In the genomic region with DNA sequence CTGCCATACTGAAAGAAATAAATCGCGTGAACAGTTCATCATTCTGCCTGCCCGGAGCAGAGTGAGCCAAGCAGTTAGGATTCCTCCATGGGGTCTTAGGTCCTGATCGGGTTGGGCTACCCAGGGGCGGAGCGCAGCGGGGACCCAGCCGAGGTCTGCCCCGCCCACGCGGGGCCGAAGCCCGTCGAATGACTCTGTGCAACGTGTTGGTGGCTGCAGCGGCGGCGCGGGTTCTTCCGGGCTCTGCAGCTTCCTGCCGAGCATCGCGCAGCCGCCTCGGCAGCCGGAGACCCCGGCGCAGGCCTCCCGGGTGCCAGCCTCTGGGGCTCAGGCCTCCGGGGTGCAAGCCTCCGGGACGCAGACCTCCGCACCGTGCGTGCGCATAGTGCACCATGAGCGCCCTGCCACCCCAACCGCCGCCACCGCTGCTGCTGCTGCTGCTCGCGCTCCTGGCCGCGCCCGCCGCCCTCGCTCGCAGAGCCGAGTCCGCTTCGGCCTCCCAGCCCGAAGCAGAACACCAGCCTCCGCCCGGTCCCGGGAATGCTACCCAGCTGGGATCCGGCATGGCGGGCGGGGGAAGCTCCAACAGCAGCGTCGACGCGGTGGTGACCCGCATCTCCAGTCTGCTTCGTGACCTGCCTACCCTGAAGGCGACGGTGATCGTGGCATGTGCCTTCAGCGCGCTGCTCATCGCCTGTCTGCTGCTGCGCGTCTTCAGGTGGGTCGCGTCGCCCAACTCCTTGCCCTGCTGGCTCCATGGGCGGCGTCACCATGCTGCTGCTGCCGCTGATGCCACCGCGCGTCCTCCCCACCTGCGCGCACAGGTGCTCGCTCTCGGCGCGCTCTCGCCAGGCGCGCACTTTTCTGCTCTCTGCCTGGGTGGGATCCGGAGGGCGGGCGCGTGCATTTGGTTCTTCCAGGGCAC, we compare ENCODE assay signal across 8 mouse cellular contexts. TPM values are rescaled to one million over a fixed set of nuclear protein-coding genes. Genes with fewer than 3 reads are reported as not detected.
DNase-seq lines count a peak whose midpoint lies in the region; ATAC-seq lines count a peak whose summit lies in the region.

Gene Fam174b, plus strand, starts transcription at position 192 of the 925 bp plus-strand sequence.

- WGBS in hindbrain, embryonic 11.5 days, result 2% methylated on average over 87 of the region's 94 CpGs
- WGBS in lung, embryonic 15.5 days, result 1% methylated on average over 94 of the region's 94 CpGs

- peak; percentile 45 for DNase-seq in CD4-positive helper T cell, adult 2 months (ENCODE audit: low read depth, low spot score)
- DNase-seq in adrenal gland, postnatal 14 days, result peak; percentile 73
- peak; percentile 71 for DNase-seq in forelimb bud, embryonic 11.5 days (ENCODE audit: low read depth, low spot score)
- peak; percentile 80 for DNase-seq in hindbrain, embryonic 11.5 days (ENCODE audit: low spot score)
- peak; percentile 59 to 73 for DNase-seq in layer of hippocampus, postnatal 10 days (ENCODE audit: low spot score in 2 of 2)
- peak; percentile 49 for DNase-seq in ovary, postnatal 36 days (ENCODE audit: low spot score)
- peak; percentile 42 to 61 for DNase-seq in urinary bladder, postnatal 4 days (ENCODE audit: low spot score in 2 of 2)

- no peak within 1 kb of the TSS for H3K27ac ChIP-seq in hindbrain, embryonic 11.5 days (ENCODE audit: low read depth, low read length)
- H3K27ac ChIP-seq in lung, embryonic 15.5 days, result peak within 1 kb of the TSS; percentile 87

- no peaks in the 10 kb centered on the region for H3K36me3 ChIP-seq in hindbrain, embryonic 11.5 days (ENCODE audit: control insufficient read depth, insufficient read depth, low read length)
- H3K36me3 ChIP-seq in lung, embryonic 15.5 days, result no peaks in the 10 kb centered on the region

- no peaks in the 10 kb centered on the region for H3K9me3 ChIP-seq in hindbrain, embryonic 11.5 days (ENCODE audit: control insufficient read depth, low read length)
- no peaks in the 10 kb centered on the region for H3K9me3 ChIP-seq in lung, embryonic 15.5 days

- H3K27me3 ChIP-seq in hindbrain, embryonic 11.5 days (ENCODE audit: control insufficient read depth, insufficient read depth, low read length), result peaks cover 25% of the 10 kb centered on the region
- H3K27me3 ChIP-seq in lung, embryonic 15.5 days, result peaks cover 14% of the 10 kb centered on the region; the same call in 1 of the 2 replicates

- H3K4me1 ChIP-seq in hindbrain, embryonic 11.5 days (replicated peaks; ENCODE audit: control insufficient read depth, insufficient read depth, low read length), result no peaks in the 10 kb centered on the region
- H3K4me1 ChIP-seq in lung, embryonic 15.5 days, result peaks cover 24% of the 10 kb centered on the region

- peak within 1 kb of the TSS; percentile 60 for H3K4me3 ChIP-seq in hindbrain, embryonic 11.5 days (ENCODE audit: low read depth, low read length)
- H3K4me3 ChIP-seq in lung, embryonic 15.5 days, result peak within 1 kb of the TSS; percentile 57

- peak within 1 kb of the TSS; percentile 77 for H3K4me2 ChIP-seq in hindbrain, embryonic 11.5 days (replicated peaks; ENCODE audit: low read depth, low read length)
- peak within 1 kb of the TSS; percentile 94 for H3K4me2 ChIP-seq in lung, embryonic 15.5 days

- ATAC-seq in hindbrain, embryonic 11.5 days (ENCODE audit: low FRiP score), result peak; percentile 91
- peak; percentile 84 for ATAC-seq in lung, embryonic 15.5 days (ENCODE audit: borderline replicate concordance, extremely low read depth, low FRiP score, low TSS enrichment)

- peak within 1 kb of the TSS; percentile 71 for H3K9ac ChIP-seq in hindbrain, embryonic 11.5 days (ENCODE audit: low read depth, low read length)
- peak within 1 kb of the TSS; percentile 59 for H3K9ac ChIP-seq in lung, embryonic 15.5 days

RNA-seq across cellular contexts. Expression of gene Fam174b, which starts in this region (rescaled TPM):
- 10.1 and 13.6 TPM in 2 replicates for total RNA-seq in adrenal gland, postnatal 14 days (2021)
- 28.4 and 29.4 TPM in 2 replicates for polyA plus RNA-seq in hindbrain, embryonic 11.5 days (2014; fragmentation: Nextera tagmentation; extraction: Ambion mirVana)
- 10 to 100 TPM; 36.3 to 37.2 TPM for total RNA-seq in layer of hippocampus, postnatal 10 days (2021)
- polyA plus RNA-seq in lung, embryonic 15.5 days (2015; fragmentation: Nextera tagmentation; extraction: Ambion mirVana), result 83.7 and 84.4 TPM in 2 replicates
